Mouse (Mus musculus) heart, postnatal 0 days (tissue): ENCODE measurements around the gene Tsen54.

Experiments used
- CTCF ChIP-seq: IDR thresholded peaks from 2 replicates; pipeline ENCODE4 v1.5.1; 2016; ENCODE audit warnings: antibody characterized with exemption, control low read depth, low read depth
- EP300 ChIP-seq: IDR thresholded peaks from 2 replicates; pipeline ENCODE4 v1.6.1; 2016; ENCODE audit warnings: antibody characterized with exemption, low read depth

DNA sequence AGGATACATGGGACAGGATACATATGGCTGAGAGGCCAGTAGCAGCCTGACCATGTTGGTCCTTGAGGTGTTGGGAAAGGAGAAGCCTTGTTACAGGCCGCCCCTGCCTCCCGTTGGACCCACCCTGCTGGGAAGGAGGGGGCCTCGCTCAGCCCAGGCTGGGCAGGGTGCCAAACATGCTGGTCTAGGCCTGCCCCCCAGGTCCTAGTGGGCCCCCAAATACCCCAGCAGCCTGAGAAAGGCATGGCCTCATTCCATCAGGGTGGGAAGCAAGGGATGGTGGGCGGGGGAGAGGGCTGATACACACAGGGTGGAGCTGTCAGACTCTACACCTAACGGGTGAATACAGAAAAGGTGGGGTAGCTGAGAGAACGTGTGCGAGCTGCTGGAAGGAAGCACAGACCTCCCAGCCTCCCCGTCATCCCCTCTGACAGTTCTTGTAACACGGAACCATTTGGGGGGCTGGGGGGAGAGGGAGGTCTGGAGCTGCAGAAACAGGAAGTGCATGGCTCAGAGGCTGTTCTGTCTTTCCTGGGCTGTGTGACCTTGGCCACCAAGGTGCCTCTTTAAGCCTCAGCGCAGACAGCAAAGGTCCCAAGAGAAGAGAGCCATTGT is 5.7 kb upstream of the Tsen54 start:
- 0 out of 2 replicates have a peak, but pooled peaks have one; percentile 6 for TF ChIP-seq EP300
- no peak for TF ChIP-seq CTCF
